Mouse (Mus musculus) liver, embryonic 15.5 days (tissue): ENCODE data around the gene Olfr145. TPM values are rescaled to one million over a fixed set of nuclear protein-coding genes. Genes with fewer than 3 reads are reported as not detected.

Source experiments
- ATAC-seq: fragments of 200-750 bp; cut with Nextera tagmentation; 2 replicates; pipeline ENCODE4 v1.8.0; 2017; ENCODE audit warnings: moderate number of reproducible peaks, mild to moderate bottlenecking, moderate library complexity; ENCODE audit not compliant: insufficient read depth
- H3K27ac ChIP-seq: fragments of 300-500 bp; sonication (generic); replicated peaks from 2 replicates; pipeline ENCODE4 v1.5.1; 2015; ENCODE audit warnings: mild to moderate bottlenecking, inconsistent platforms
- H3K27me3 ChIP-seq: fragments of 300-500 bp; sonication (generic); 2 replicates; pipeline ENCODE4 v1.6.1; 2015; ENCODE audit warnings: mild to moderate bottlenecking, inconsistent platforms
- H3K36me3 ChIP-seq: fragments of 300-500 bp; sonication (generic); replicated peaks from 2 replicates; pipeline ENCODE4 v1.6.1; 2015; ENCODE audit warnings: moderate library complexity, mild to moderate bottlenecking, inconsistent platforms
- H3K4me1 ChIP-seq: fragments of 300-500 bp; sonication (generic); replicated peaks from 2 replicates; pipeline ENCODE4 v1.6.1; 2015; ENCODE audit warnings: inconsistent platforms
- H3K4me2 ChIP-seq: fragments of 300-500 bp; sonication (generic); 2 replicates; pipeline ENCODE4 v1.6.1; 2015; ENCODE audit warnings: moderate library complexity, mild to moderate bottlenecking, inconsistent platforms
- H3K4me3 ChIP-seq: fragments of 300-500 bp; sonication (generic); replicated peaks from 2 replicates; pipeline ENCODE4 v1.5.1; 2015; ENCODE audit warnings: mild to moderate bottlenecking, inconsistent platforms
- H3K9ac ChIP-seq: fragments of 300-500 bp; sonication (generic); 2 replicates; pipeline ENCODE4 v1.6.1; 2015; ENCODE audit warnings: moderate library complexity, mild to moderate bottlenecking, inconsistent platforms
- H3K9me3 ChIP-seq: fragments of 300-500 bp; sonication (generic); replicated peaks from 2 replicates; pipeline ENCODE4 v1.6.1; 2016; ENCODE audit warnings: inconsistent platforms
- WGBS: fragments of 180-500 bp; shearing (Covaris S2); methylation state at CpG from one replicate; pipeline ENCODE4 v1.1.7; 2015; ENCODE audit warnings: mixed read lengths; ENCODE audit not compliant: insufficient replicate concordance; 5-methylcytosine and 5-hydroxymethylcytosine counted together
- polyA plus RNA-seq: library from polyadenylated mRNA; unstranded; fragments of >200 nt; fragmentation: Nextera tagmentation; extraction: Ambion mirVana; gene quantifications from 2 replicates; pipeline ENCODE4 v1.2.1, GENCODE M21; 2015

Gene Olfr145
- not detected in 2 replicates for polyA plus RNA-seq

DNA sequence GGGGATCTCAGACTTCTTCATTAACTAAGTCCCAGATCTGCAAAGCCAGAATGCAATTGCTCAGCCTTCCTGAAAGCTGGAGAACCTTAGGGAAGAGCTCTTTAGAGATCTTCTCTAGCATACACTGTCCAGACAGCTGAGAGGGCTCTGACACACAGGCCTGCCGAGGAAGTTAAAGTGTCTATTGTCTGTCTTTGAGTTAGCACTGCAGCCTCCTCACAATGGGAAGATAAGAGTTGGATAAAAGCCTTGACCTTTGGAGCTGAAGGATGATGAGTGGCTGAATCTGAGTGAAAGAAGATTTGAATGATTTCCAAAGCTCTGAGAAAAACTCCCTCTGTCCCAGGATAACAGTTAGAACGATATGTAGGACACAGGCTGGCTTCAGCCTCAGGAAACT, at the start of gene Olfr145:
TSS of gene Olfr145 (plus strand) at position 64 of the 400 bp plus-strand sequence.
- Histone ChIP-seq H3K4me2 (no peak within 1 kb of the TSS), H3K4me1 (no peaks in the 10 kb centered on the region), H3K36me3 (no peaks in the 10 kb centered on the region), H3K4me3 (no peak within 1 kb of the TSS), H3K27me3 (no peaks in the 10 kb centered on the region), H3K27ac (no peak within 1 kb of the TSS), H3K9ac (no peak within 1 kb of the TSS), H3K9me3 (no peaks in the 10 kb centered on the region)
- 35% methylated on average over 2 of the region's 2 CpGs for WGBS
- no peak for ATAC-seq

DNA sequence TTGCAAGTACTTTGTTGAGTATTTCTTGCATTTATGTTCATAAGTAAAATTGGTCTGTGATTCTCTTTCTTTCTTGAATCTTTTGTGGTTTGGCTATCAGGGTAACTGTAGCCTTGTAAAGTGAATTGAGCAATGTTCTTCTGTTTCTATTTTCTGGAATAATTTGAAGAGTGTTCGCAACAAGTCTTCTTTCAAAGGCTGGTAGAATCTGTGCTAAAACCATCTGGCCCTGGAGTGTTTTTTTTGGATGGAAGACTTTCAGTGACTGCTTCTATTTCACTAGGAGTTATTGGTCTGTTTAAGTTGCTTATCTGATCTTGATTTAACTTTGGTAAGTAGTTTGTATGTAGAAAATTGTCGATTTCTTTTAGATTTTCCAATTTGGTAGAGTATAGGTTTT, 47.3 kb upstream of the Olfr145 start:
- no peaks in the 10 kb centered on the region for H3K4me1 ChIP-seq
- no peaks in the 10 kb centered on the region for H3K36me3 ChIP-seq
- no peak overlapping the region for H3K4me2 ChIP-seq
- no peaks in the 10 kb centered on the region for H3K9me3 ChIP-seq
- ATAC-seq: no peak
- H3K27ac ChIP-seq: no peak overlapping the region
- no peaks in the 10 kb centered on the region for H3K27me3 ChIP-seq
- H3K9ac ChIP-seq: no peak overlapping the region
- 53% methylated on average over 2 of the region's 2 CpGs for WGBS
- H3K4me3 ChIP-seq: no peak overlapping the region

DNA sequence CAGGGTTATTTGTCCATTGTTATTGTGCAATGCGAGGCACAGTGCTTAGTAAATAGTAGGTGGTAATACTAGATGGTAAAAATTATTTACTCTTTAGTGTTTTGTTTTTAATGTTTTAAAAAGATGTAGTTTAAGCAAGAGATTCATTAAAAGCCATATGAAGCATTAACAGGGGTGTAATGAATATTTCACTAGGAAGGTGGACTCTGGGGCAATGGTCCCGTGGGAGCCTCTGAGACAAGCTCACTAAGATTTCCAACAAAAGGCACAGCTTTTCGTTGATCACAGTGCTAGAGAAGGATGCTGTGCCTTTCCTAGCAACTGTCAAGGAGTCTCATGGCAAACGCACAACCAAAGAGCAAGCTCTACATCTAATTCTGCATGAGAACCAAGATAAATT, 42.6 kb upstream of the Olfr145 start, which contains the start of gene Olfr877:
TSS of gene Olfr877 (plus strand) at position 301 of the 400 bp plus-strand sequence.
- Histone ChIP-seq H3K27me3 (no peaks in the 10 kb centered on the region), H3K36me3 (no peaks in the 10 kb centered on the region), H3K4me2 (no peak within 1 kb of the TSS), H3K4me1 (no peaks in the 10 kb centered on the region), H3K9ac (no peak within 1 kb of the TSS), H3K4me3 (no peak within 1 kb of the TSS), H3K9me3 (no peaks in the 10 kb centered on the region), H3K27ac (no peak within 1 kb of the TSS)
- ATAC-seq: no peak
- 52% methylated on average over 4 of the region's 4 CpGs for WGBS

DNA sequence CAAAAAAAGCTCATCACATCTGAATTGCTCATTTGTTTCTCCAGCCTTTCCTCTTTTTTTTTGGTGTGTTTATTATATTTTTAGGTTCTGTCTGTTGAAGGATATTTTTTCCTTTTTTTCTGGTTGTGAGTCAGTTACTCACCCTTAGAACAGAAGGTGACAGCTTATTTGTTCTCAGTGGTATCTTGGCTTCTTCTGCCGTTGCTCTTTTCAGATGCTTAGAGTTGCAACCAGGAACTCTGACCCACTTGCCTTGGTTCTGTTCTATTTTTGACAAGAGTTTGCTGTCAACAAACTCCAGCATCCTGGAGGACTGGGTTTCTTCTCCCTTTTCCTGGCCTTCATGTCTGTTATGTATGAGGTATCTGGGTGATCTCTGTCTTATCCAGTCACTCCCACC, 33.2 kb upstream of the Olfr145 start:
- Histone ChIP-seq H3K4me1 (no peaks in the 10 kb centered on the region), H3K4me2 (no peak overlapping the region), H3K27ac (no peak overlapping the region), H3K9me3 (no peaks in the 10 kb centered on the region), H3K9ac (no peak overlapping the region), H3K36me3 (no peaks in the 10 kb centered on the region), H3K4me3 (no peak overlapping the region), H3K27me3 (no peaks in the 10 kb centered on the region)
- ATAC-seq: no peak
- WGBS: 44% methylated on average over 1 of the region's 1 CpGs

DNA sequence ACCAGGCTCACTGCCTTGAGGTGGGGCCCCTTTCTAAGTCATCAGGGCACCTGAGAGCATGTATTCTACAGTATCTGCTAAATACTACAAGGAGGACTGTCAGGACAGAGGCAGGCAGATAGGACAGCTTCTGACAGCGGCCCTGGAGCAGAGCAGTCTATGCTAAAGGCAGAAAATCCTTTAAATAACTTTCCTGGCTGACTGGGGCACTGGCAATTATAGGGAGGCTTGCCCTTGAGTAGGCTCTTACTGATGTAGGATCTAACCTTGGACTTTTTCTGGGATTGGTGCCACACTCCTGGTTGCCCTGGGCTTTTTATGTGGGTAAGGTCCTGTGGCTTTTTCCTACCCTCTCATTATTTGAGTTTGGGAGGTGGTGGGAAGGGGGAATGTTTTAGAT, 26.3 kb upstream of the Olfr145 start:
- Histone ChIP-seq H3K9me3 (no peaks in the 10 kb centered on the region), H3K4me2 (no peak overlapping the region), H3K4me1 (no peaks in the 10 kb centered on the region), H3K27me3 (no peaks in the 10 kb centered on the region), H3K9ac (no peak overlapping the region), H3K27ac (no peak overlapping the region), H3K36me3 (no peaks in the 10 kb centered on the region), H3K4me3 (no peak overlapping the region)
- no peak for ATAC-seq
- 32% methylated on average over 1 of the region's 1 CpGs for WGBS

DNA sequence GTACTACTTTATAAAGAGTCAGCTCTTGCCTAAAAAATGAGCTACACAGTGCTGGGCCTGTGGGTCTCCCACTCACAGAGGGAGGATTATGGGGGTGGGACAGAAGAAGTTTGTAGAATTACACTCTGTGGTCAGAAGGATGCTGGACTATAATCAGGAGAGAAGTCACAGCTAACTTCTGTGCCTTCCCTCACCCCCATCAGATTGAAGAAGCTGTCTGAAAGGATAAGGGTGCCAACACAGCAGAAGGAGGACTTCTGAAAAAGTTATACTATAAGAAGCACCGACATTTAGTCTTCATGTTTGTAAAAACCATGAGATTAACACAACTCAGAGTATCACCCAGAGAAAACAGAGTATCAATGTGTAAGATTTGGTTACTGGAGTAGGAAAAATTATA, 25.4 kb upstream of the Olfr145 start:
- Histone ChIP-seq H3K4me2 (no peak overlapping the region), H3K9ac (no peak overlapping the region), H3K9me3 (no peaks in the 10 kb centered on the region), H3K4me3 (no peak overlapping the region), H3K4me1 (no peaks in the 10 kb centered on the region), H3K36me3 (no peaks in the 10 kb centered on the region), H3K27ac (no peak overlapping the region), H3K27me3 (no peaks in the 10 kb centered on the region)
- ATAC-seq: no peak
- 46% methylated on average over 1 of the region's 1 CpGs for WGBS

DNA sequence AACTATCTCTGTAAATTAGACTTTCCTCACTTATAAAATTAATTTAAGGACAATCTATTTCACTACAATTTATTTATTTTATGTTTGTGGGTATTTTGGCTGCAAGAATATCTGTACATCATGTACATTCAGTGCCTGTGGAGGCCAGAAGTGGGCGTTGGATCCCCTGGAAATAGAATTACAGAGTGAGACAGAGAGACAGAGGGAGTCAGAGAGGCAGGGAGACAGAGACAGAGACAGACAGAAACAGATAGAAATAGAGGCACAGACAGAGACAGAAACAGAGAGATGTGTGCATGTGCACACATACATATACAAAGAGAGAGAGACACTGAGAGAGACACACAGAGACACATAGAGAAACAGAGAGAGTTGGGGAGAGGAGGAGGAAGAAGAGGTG, 25.0 kb upstream of the Olfr145 start:
- no peak for ATAC-seq
- WGBS: 20% methylated on average over 1 of the region's 1 CpGs
- H3K4me2 ChIP-seq: no peak overlapping the region

DNA sequence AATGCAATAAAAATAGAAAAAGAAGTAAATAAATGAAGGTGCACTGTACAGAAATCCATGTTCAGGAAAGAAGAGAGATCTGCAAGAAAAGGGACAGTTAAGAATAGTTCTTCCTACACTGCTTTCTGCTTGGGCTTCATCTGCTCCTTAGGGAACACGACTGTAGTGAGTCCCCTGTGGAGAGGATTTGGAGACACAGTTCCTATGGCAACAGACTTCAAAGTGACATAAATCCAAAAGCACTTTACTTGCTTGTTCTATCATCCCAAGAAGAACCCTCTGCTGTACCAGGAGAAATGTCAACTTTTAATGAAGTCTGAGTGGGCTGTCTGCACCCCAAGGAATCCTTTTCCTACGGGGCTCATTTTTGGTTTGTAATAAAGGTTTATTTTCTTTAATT, 5.6 kb upstream of the Olfr145 start:
- Histone ChIP-seq H3K9me3 (no peaks in the 10 kb centered on the region), H3K9ac (no peak overlapping the region), H3K27ac (no peak overlapping the region), H3K4me1 (no peaks in the 10 kb centered on the region), H3K36me3 (no peaks in the 10 kb centered on the region), H3K27me3 (no peaks in the 10 kb centered on the region), H3K4me3 (no peak overlapping the region), H3K4me2 (no peak overlapping the region)
- WGBS: 26% methylated on average over 2 of the region's 2 CpGs
- ATAC-seq: no peak

More for the DNA sequence above, 25.0 kb upstream of the Olfr145 start:
- Histone ChIP-seq H3K36me3 (no peaks in the 10 kb centered on the region), H3K4me1 (no peaks in the 10 kb centered on the region), H3K9ac (no peak overlapping the region), H3K27ac (no peak overlapping the region), H3K4me3 (no peak overlapping the region), H3K27me3 (no peaks in the 10 kb centered on the region), H3K9me3 (no peaks in the 10 kb centered on the region)

DNA sequence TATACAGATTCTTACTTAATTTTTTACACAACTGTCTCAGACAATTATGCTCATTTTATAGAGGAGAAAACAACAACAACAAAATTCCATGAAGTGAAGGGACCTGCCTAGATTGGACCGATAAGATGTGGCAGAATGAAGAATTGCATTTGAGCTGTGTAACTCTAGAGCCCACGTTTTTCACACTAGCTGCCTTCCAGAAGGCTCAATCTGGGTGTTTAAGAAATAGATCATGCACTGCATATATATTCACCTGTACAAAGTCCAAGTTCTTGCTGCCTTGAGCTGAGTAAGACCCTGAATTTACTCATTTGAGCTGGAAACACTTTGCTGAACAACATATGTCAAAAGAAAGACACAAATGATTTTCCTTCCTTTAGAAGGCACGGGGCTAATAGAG, 9.0 kb downstream of the Olfr145 start:
- no peaks in the 10 kb centered on the region for H3K36me3 ChIP-seq
- no peak overlapping the region for H3K4me2 ChIP-seq
- no peak for ATAC-seq
- no peak overlapping the region for H3K4me3 ChIP-seq
- 39% methylated on average over 3 of the region's 3 CpGs for WGBS
- H3K27me3 ChIP-seq: no peaks in the 10 kb centered on the region
- H3K9me3 ChIP-seq: no peaks in the 10 kb centered on the region
- H3K9ac ChIP-seq: no peak overlapping the region
- H3K27ac ChIP-seq: no peak overlapping the region
- H3K4me1 ChIP-seq: no peaks in the 10 kb centered on the region

DNA sequence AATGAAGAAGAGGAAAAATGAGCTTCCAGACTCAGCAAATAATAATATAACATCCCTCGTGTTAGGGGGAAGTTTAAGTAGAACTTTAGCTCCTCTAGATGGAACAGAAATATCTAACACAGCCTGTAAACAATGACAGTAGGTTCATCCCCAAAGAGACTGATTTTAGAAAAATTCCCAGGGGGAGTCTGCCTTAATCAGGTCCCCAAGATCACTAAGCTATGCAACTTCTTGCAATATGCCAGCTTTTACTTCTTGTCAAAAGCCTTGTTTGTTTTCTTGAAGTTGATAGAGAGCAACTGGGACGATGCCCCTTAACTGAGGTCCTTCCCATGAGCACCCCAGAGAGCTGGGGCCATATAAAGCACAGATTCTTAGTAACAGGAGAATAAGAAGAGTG, 21.0 kb downstream of the Olfr145 start, which contains the start of gene Olfr878:
TSS of gene Olfr878 (plus strand) at position 301 of the 400 bp plus-strand sequence.
- 37% methylated on average over 2 of the region's 2 CpGs for WGBS

DNA sequence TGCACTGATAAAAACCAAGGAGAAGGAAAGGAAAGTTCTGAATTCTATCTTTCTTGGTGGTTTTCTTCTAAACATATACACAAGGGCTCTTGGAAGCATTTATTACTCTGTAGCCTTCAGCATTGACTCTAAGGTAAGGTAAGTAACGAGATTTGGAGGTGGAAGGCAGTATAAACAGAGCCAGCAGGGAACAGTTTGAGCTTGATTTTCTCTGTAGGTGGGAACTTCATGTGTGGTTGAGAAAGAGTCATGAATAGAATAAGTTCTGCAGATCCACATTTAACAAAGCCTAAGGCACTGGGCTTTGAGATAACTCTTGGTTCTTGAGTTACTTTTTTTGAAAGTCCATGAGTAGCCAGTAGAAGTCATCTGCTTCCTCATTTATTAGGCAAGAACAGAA, 21.5 kb downstream of the Olfr145 start:
- Histone ChIP-seq H3K27me3 (no peaks in the 10 kb centered on the region), H3K4me1 (no peaks in the 10 kb centered on the region), H3K4me3 (no peak overlapping the region), H3K4me2 (no peak overlapping the region), H3K27ac (no peak overlapping the region), H3K36me3 (no peaks in the 10 kb centered on the region), H3K9ac (no peak overlapping the region), H3K9me3 (no peaks in the 10 kb centered on the region)
- 21% methylated on average over 1 of the region's 1 CpGs for WGBS
- ATAC-seq: no peak

More for the DNA sequence above, 21.0 kb downstream of the Olfr145 start, which contains the start of gene Olfr878:
- no peak within 1 kb of the TSS for H3K4me2 ChIP-seq
- H3K27me3 ChIP-seq: no peaks in the 10 kb centered on the region
- no peaks in the 10 kb centered on the region for H3K36me3 ChIP-seq
- no peak for ATAC-seq
- H3K9ac ChIP-seq: no peak within 1 kb of the TSS
- H3K4me1 ChIP-seq: no peaks in the 10 kb centered on the region
- no peaks in the 10 kb centered on the region for H3K9me3 ChIP-seq
- no peak within 1 kb of the TSS for H3K27ac ChIP-seq
- H3K4me3 ChIP-seq: no peak within 1 kb of the TSS

DNA sequence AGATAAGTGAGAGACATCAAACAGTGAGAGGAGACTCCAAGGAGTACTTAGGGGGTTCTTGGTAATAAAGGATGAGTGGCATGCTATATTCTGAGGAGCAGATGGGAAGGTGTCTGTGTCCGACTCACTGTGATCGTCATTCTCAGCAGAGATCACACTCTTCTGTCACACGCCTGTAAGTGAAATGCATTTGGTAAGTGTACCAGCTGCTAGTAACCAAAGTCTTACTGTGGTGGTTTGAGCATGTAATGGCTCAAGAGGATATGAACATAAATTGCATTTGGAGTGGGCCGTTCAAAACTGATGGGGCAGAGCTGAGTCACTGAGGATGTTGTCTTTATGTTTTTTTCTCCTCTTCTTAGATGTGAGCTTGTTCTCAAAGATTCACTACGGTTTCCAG, 27.7 kb downstream of the Olfr145 start:
- 64% methylated on average over 5 of the region's 5 CpGs for WGBS
- H3K4me1 ChIP-seq: no peaks in the 10 kb centered on the region
- H3K9me3 ChIP-seq: no peaks in the 10 kb centered on the region
- no peak overlapping the region for H3K4me3 ChIP-seq
- H3K4me2 ChIP-seq: no peak overlapping the region
- no peak overlapping the region for H3K9ac ChIP-seq
- ATAC-seq: no peak
- H3K36me3 ChIP-seq: no peaks in the 10 kb centered on the region
- no peaks in the 10 kb centered on the region for H3K27me3 ChIP-seq
- H3K27ac ChIP-seq: no peak overlapping the region
